Mouse (Mus musculus): ENCODE measurements around the gene Kif21b. TPM values are rescaled to one million over a fixed set of nuclear protein-coding genes. Genes with fewer than 3 reads are reported as not detected.

The Kif21b gene
- polyA plus RNA-seq, 1 experiment from 2014 or later: 17.0 TPM

GRCm38 (mm10) chr1:136122030-136122429, 9.2 kb upstream of the Kif21b start:
- H3K4me2 ChIP-seq (ENCODE audit: low read depth): no peak overlapping the region
- H3K4me3 ChIP-seq (ENCODE audit: low read depth, low read length): no peak overlapping the region
- no peak overlapping the region for H3K27ac ChIP-seq (ENCODE audit: low read depth, low read length)
- H3K36me3 ChIP-seq (ENCODE audit: control insufficient read depth, insufficient read depth, low read length): no peaks in the 10 kb centered on the region
- H3K9me3 ChIP-seq (ENCODE audit: control insufficient read depth, low read length): no peaks in the 10 kb centered on the region
- ATAC-seq (ENCODE audit: insufficient read depth, low FRiP score, low TSS enrichment) (no peak), DNase-seq (ENCODE audit: low spot score) (no peak)
- H3K4me1 ChIP-seq (ENCODE audit: control insufficient read depth, insufficient read depth, low read length): peaks cover 6% of the 10 kb centered on the region; the same call in 1 of the 2 replicates
- no peak overlapping the region for H3K9ac ChIP-seq (ENCODE audit: low read length)
- WGBS: 85% methylated on average over 8 of the region's 8 CpGs
- no peaks in the 10 kb centered on the region for H3K27me3 ChIP-seq (ENCODE audit: control insufficient read depth, insufficient read depth, low read length)

- no peak overlapping the region for H3K4me3 ChIP-seq (ENCODE audit: low read depth, low read length)
- no peaks in the 10 kb centered on the region for H3K27me3 ChIP-seq (ENCODE audit: control insufficient read depth, insufficient read depth, low read length)
- WGBS: 87% methylated on average over 10 of the region's 10 CpGs
- H3K4me2 ChIP-seq (ENCODE audit: low read depth): no peak overlapping the region
- ATAC-seq (ENCODE audit: insufficient read depth, low FRiP score, low TSS enrichment): no peak
- no peak for DNase-seq (ENCODE audit: low spot score)
- H3K4me1 ChIP-seq (ENCODE audit: control insufficient read depth, insufficient read depth, low read length): peaks cover 12% of the 10 kb centered on the region
- H3K36me3 ChIP-seq (ENCODE audit: control insufficient read depth, insufficient read depth, low read length): no peaks in the 10 kb centered on the region
- no peak overlapping the region for H3K27ac ChIP-seq (ENCODE audit: low read depth, low read length)
- no peaks in the 10 kb centered on the region for H3K9me3 ChIP-seq (ENCODE audit: control insufficient read depth, low read length)
- no peak overlapping the region for H3K9ac ChIP-seq (ENCODE audit: low read length)
Measured at GRCm38 (mm10) chr1:136126159-136126765, 4.9 kb upstream of the Kif21b start.

- Histone ChIP-seq H3K27ac (ENCODE audit: low read depth, low read length) (no peak overlapping the region), H3K4me2 (ENCODE audit: low read depth) (no peak overlapping the region), H3K27me3 (ENCODE audit: control insufficient read depth, insufficient read depth, low read length) (no peaks in the 10 kb centered on the region), H3K4me1 (ENCODE audit: control insufficient read depth, insufficient read depth, low read length) (peaks cover 12% of the 10 kb centered on the region), H3K36me3 (ENCODE audit: control insufficient read depth, insufficient read depth, low read length) (no peaks in the 10 kb centered on the region), H3K9ac (ENCODE audit: low read length) (no peak overlapping the region), H3K4me3 (ENCODE audit: low read depth, low read length) (no peak overlapping the region), H3K9me3 (ENCODE audit: control insufficient read depth, low read length) (no peaks in the 10 kb centered on the region)
- no peak for DNase-seq (ENCODE audit: low spot score)
- 89% methylated on average over 10 of the region's 10 CpGs for WGBS
- no peak for ATAC-seq (ENCODE audit: insufficient read depth, low FRiP score, low TSS enrichment)
Measured at GRCm38 (mm10) chr1:136126895-136127294, 4.3 kb upstream of the Kif21b start.

- H3K4me2 ChIP-seq (ENCODE audit: low read depth): no peak overlapping the region
- DNase-seq (ENCODE audit: low spot score) (no peak), ATAC-seq (ENCODE audit: insufficient read depth, low FRiP score, low TSS enrichment) (no peak)
- H3K4me3 ChIP-seq (ENCODE audit: low read depth, low read length): no peak overlapping the region
- no peaks in the 10 kb centered on the region for H3K36me3 ChIP-seq (ENCODE audit: control insufficient read depth, insufficient read depth, low read length)
- H3K27ac ChIP-seq (ENCODE audit: low read depth, low read length): no peak overlapping the region
- no peaks in the 10 kb centered on the region for H3K27me3 ChIP-seq (ENCODE audit: control insufficient read depth, insufficient read depth, low read length)
- H3K4me1 ChIP-seq (ENCODE audit: control insufficient read depth, insufficient read depth, low read length): peaks cover 21% of the 10 kb centered on the region
- no peak overlapping the region for H3K9ac ChIP-seq (ENCODE audit: low read length)
- no peaks in the 10 kb centered on the region for H3K9me3 ChIP-seq (ENCODE audit: control insufficient read depth, low read length)
- WGBS: 78% methylated on average over 3 of the region's 3 CpGs
Measured at GRCm38 (mm10) chr1:136127856-136128255, 3.3 kb upstream of the Kif21b start.

GRCm38 (mm10) chr1:136128416-136128815, 2.8 kb upstream of the Kif21b start:
- no peak overlapping the region for H3K4me2 ChIP-seq (ENCODE audit: low read depth)
- no peak overlapping the region for H3K27ac ChIP-seq (ENCODE audit: low read depth, low read length)
- H3K9ac ChIP-seq (ENCODE audit: low read length): no peak overlapping the region
- no peak overlapping the region for H3K4me3 ChIP-seq (ENCODE audit: low read depth, low read length)
- H3K9me3 ChIP-seq (ENCODE audit: control insufficient read depth, low read length): no peaks in the 10 kb centered on the region
- peaks cover 26% of the 10 kb centered on the region for H3K4me1 ChIP-seq (ENCODE audit: control insufficient read depth, insufficient read depth, low read length)
- no peak for DNase-seq (ENCODE audit: low spot score)
- H3K27me3 ChIP-seq (ENCODE audit: control insufficient read depth, insufficient read depth, low read length): no peaks in the 10 kb centered on the region
- ATAC-seq (ENCODE audit: insufficient read depth, low FRiP score, low TSS enrichment): no peak
- 41% methylated on average over 5 of the region's 5 CpGs for WGBS
- H3K36me3 ChIP-seq (ENCODE audit: control insufficient read depth, insufficient read depth, low read length): no peaks in the 10 kb centered on the region

- H3K9me3 ChIP-seq (ENCODE audit: control insufficient read depth, low read length): no peaks in the 10 kb centered on the region
- H3K4me1 ChIP-seq (ENCODE audit: control insufficient read depth, insufficient read depth, low read length): peaks cover 33% of the 10 kb centered on the region
- 51% methylated on average over 4 of the region's 4 CpGs for WGBS
- H3K4me2 ChIP-seq (ENCODE audit: low read depth): no peak overlapping the region
- no peaks in the 10 kb centered on the region for H3K27me3 ChIP-seq (ENCODE audit: control insufficient read depth, insufficient read depth, low read length)
- no peak overlapping the region for H3K9ac ChIP-seq (ENCODE audit: low read length)
- no peak for DNase-seq (ENCODE audit: low spot score)
- ATAC-seq (ENCODE audit: insufficient read depth, low FRiP score, low TSS enrichment): no peak
- no peaks in the 10 kb centered on the region for H3K36me3 ChIP-seq (ENCODE audit: control insufficient read depth, insufficient read depth, low read length)
- H3K27ac ChIP-seq (ENCODE audit: low read depth, low read length): no peak overlapping the region
- H3K4me3 ChIP-seq (ENCODE audit: low read depth, low read length): no peak overlapping the region
Measured at GRCm38 (mm10) chr1:136128944-136129589, 2.1 kb upstream of the Kif21b start.

- no peaks in the 10 kb centered on the region for H3K27me3 ChIP-seq (ENCODE audit: control insufficient read depth, insufficient read depth, low read length)
- H3K9me3 ChIP-seq (ENCODE audit: control insufficient read depth, low read length): no peaks in the 10 kb centered on the region
- no peak overlapping the region for H3K4me3 ChIP-seq (ENCODE audit: low read depth, low read length)
- H3K4me1 ChIP-seq (ENCODE audit: control insufficient read depth, insufficient read depth, low read length): peaks cover 36% of the 10 kb centered on the region
- H3K9ac ChIP-seq (ENCODE audit: low read length): no peak overlapping the region
- WGBS: 75% methylated on average over 3 of the region's 3 CpGs
- H3K4me2 ChIP-seq (ENCODE audit: low read depth): no peak overlapping the region
- H3K36me3 ChIP-seq (ENCODE audit: control insufficient read depth, insufficient read depth, low read length): no peaks in the 10 kb centered on the region
- no peak overlapping the region for H3K27ac ChIP-seq (ENCODE audit: low read depth, low read length)
- ATAC-seq (ENCODE audit: insufficient read depth, low FRiP score, low TSS enrichment): no peak
- DNase-seq (ENCODE audit: low spot score): no peak
Measured at GRCm38 (mm10) chr1:136130107-136130506, 1.1 kb upstream of the Kif21b start.

- Histone ChIP-seq H3K4me3 (ENCODE audit: low read depth, low read length) (peak overlapping the region; percentile 72), H3K4me1 (ENCODE audit: control insufficient read depth, insufficient read depth, low read length) (peaks cover 42% of the 10 kb centered on the region), H3K9ac (ENCODE audit: low read length) (peak overlapping the region; percentile 82), H3K9me3 (ENCODE audit: control insufficient read depth, low read length) (no peaks in the 10 kb centered on the region), H3K27me3 (ENCODE audit: control insufficient read depth, insufficient read depth, low read length) (no peaks in the 10 kb centered on the region), H3K36me3 (ENCODE audit: control insufficient read depth, insufficient read depth, low read length) (no peaks in the 10 kb centered on the region), H3K27ac (ENCODE audit: low read depth, low read length) (peak overlapping the region; percentile 63; the same call in 1 of the 2 replicates), H3K4me2 (ENCODE audit: low read depth) (peak overlapping the region; percentile 74)
- under 1% methylated on average over 43 of the region's 43 CpGs for WGBS
- peak; percentile 49 for ATAC-seq (ENCODE audit: insufficient read depth, low FRiP score, low TSS enrichment)
- DNase-seq (ENCODE audit: low spot score): peak; percentile 76
Measured at GRCm38 (mm10) chr1:136131603-136132291, 558 bp downstream of the Kif21b start.

All from neural tube, embryonic 11.5 days (tissue).